Mouse (Mus musculus) erythroid progenitor cell, adult 5-6 weeks (primary cell): ENCODE results near the gene Tll2. TPM values are rescaled to one million over a fixed set of nuclear protein-coding genes. Genes with fewer than 3 reads are reported as not detected.

Source experiments
- ATAC-seq: replicated peaks from 2 replicates; pipeline ENCODE4 v1.8.0; 2016; ENCODE audit warnings: moderate number of reproducible peaks, mild to moderate bottlenecking, moderate TSS enrichment, inconsistent platforms; ENCODE audit not compliant: poor library complexity, low FRiP score, severe bottlenecking
- total RNA-seq, 2 experiments: library from RNA; stranded (forward) in 1 of 2; stranded (reverse) in 1 of 2; fragments of 150-400 nt in 1 of 2; fragments of 186-747, 209-891 nt in 1 of 2; gene quantifications; 2 replicates each; pipeline versions ENCODE4 v1.2.3 to v1.2.4; 2015 to 2017; ENCODE audit warnings: low replicate concordance in 2 of 2

Tll2 gene
- total RNA-seq, 2 experiments from 2014 or later: not detected

DNA sequence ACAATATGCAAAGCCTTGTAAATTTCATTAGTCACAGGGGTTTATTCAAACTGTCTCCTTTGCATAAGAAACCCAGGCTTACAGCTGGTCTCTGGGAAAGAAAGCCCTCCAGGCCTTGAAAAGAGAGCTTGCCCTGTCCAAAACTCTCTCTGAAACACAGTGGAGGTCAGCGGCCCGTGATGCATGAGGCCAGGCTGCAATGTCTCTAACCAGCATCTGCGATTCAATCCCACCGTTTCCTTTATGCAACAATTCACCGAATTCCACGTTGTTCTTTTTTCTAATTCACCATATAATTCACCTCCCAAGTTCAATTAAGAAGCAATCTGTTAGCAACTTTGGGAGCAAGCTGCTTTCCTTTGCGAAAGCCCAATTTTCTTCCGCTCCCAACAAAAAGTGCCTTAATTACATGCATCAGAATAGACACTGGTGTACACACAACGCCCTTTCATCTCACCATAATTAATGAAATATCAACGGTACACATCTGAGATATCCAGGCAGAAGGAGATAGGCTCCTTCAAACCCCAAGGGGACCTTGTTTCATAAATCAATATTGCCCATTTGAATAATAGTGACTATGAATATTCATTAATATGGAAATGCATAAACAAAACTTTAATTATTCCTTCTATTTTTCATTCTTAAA lies 42.1 kb downstream of the Tll2 start:
- ATAC-seq: no peak

DNA sequence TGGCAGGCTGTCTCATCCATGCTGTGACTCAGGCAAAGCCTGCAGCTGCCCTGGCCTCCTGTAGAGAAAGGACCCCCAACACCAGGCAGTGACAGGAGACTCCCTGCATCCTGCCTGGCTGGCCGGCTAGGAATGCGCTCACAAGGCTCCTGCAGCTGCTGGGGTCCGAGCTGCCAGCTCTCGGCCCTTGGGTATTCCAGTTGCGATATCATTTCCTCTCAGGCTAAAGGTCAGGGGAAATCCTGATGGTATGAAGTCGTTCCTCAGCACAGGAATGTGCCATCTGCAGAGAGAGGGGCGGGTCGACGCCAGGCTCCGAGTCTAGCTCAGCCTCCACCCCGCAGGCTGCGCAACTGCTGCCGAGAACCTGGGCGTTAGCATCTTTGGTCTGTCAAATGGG lies 46.2 kb downstream of the Tll2 start:
- ATAC-seq: no peak

DNA sequence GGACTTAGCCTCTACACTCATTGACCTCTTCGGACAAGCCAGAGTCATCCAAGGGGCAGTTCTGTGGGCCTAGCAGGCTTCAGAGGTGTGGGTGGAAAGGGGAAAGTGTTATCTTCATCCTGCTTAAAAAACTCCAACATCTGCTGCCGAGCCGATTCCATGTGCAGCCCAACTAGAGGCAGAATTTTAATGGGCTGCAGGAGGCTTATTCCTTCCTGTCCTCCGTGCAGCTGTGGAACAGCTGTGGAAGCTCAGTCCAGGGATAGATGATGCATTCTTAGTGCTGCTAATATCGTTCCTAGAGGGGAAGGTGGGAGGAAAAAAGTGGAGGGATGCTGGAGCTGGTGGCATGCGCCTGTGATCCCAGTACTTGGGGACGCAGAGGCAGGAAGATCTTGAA lies 52.0 kb downstream of the Tll2 start:
- ATAC-seq: no peak

DNA sequence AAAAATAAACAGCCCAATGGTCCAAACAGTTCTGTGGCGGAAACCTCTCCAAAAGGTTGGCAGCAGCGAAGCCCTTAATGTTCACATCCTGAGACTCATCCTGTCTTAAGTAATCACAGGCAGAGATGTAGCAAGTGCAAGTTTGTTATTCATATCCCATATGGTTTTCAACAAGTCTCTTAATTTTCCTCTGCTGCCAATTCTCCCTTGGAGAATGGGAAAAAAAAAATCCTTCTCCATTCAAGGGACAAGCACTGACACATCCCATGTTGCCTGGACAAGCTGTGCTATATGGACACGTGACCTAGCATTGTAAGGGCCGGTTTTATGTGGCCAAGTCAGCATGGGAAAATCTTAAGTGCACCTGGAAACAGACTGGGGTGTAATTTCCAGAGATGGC lies 54.2 kb downstream of the Tll2 start:
- ATAC-seq: no peak

DNA sequence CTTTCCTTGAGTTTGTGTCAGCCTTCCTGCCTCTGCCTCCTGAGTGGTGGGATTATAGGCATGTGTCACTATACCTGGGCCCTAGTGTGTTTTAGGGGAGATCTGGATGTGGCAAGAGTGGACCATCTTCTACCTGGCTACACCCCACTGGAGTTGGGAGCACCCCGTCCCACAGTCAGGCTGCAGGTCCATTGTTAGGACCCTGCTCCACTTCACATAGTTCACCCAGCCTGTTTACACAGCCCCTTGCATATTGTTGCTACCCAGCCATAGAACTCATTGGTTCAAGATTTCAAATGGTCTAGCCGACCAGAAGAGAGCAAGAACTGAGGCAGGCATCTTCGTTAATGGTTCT lies 54.6 kb downstream of the Tll2 start:
- ATAC-seq: no peak

DNA sequence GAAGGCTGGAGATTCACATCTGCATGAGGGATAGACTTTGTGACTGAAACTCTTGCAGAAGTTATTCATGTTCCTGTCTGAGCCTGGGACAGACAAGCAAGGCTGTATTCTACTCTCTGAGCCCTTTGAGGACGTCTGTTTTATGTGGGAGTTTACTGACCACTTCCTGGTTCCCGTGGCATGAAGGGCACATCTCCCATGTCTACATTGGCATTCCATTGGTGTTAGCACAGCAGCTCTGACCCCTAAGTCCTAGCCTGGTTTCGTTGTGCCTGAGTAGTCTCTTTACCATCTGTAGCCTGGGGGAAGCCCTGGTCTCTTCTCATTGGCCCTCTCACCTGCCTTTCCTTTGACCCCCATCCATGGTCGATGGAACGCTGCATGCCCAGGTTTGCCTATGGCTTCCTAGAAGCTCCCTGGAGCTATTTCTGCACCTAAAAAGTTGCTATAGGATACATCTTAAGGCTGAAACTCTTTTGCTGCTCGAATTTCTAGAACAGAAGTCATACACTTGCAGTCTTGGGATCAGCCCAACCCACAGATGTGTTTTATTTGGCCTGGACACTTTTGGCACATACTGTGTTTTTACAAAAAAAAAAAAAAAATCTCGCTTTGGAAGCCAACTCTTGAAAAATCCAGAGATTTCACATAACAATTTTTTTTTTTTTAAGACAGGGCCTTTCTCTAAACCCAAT lies 55.2 kb downstream of the Tll2 start:
- ATAC-seq: no peak

DNA sequence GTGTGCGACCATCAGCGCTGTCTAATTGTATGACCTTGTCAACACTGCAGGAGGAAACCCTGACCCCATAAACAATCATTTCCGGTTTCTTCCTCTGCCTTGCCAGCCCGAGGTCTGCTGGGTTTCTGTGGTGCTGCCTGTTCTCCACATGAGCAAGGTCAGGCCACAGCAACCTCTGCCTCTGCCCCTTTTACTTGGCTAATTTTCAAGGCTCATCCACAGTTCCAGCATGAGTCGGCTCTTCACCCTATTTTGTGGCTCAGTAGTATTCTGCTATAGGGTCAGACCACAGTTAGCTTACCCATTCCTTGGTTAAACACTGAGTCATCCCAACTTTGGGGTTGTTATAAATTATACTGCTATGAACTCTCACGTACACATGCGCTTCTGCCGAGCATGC lies 65.7 kb downstream of the Tll2 start:
- no peak for ATAC-seq

DNA sequence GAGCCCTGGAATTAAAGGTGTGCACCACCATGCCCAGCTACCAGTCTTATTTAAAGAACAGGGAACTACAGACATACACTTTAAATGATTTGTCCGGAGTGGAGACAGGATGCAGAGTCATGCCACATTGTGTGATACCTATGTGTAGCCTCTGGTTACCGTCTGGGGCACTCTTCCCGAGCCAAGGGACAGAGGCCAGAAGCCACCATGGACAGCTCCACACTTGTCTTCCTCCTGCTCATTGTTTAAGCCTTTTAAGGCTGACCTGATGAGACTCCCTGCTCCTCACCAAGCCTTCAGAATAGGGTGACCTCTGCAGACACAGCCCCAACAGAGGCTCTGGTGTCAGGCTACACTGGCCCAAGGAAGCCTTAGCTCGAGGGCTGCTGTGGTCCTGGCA lies 67.0 kb downstream of the Tll2 start:
- ATAC-seq: no peak

DNA sequence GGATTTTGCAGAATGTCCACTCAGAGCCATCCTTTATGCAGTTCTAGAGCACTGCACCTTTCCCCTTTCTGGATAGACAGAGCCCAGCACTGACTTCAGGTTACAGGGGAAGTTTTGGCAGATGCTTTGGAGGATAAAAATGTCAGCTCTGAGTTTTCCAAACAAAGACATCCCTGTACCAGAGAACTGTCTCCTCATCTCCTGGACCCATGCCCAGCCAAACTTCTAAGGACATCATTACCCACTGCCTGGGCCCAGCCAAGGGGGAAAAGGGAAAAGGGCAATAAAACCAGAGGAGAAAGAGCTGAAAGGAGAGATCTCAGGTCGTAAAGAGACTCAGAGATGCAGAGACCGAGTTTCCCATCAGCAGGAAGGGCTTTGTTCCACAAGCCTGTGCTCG lies 83.6 kb downstream of the Tll2 start:
- no peak for ATAC-seq

DNA sequence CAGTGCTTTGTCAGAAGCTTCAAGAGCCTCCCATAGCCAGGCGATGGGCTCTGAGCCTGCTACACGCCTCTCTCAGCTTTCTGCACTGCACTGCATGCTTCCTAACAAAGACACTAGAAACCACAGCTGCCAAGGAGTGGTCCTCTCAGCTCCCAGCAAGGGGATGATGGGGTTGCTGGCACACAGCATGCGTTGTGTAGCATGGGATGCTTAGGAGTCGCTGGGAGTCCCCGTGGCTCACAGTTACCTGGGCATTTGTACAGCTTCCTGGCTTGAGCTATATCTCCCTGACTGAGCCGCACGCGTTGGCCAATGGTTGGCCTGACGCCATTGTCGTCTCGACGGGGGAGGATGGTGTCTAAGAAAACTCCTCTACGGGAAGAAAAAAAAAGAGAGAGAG lies 86.7 kb downstream of the Tll2 start:
- no peak for ATAC-seq

DNA sequence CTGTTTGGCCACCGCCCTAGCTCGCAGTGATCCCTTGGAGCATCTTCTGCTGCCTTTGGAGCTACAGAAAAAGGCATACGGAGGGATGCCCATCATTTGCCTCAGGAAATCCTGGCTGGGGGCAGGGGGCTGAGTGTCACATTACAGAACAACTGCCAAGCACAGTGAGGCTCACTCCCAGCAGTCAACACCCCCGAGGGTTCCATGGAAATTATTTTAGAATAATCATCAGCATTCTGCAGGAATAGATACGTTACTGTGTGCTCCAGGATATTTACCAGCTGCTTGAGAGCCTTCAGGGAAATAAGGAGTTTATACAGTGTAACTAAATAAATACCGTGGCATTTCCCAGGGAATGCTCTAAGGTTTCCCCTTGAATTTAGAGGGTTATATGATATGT lies 88.3 kb downstream of the Tll2 start:
- no peak for ATAC-seq

DNA sequence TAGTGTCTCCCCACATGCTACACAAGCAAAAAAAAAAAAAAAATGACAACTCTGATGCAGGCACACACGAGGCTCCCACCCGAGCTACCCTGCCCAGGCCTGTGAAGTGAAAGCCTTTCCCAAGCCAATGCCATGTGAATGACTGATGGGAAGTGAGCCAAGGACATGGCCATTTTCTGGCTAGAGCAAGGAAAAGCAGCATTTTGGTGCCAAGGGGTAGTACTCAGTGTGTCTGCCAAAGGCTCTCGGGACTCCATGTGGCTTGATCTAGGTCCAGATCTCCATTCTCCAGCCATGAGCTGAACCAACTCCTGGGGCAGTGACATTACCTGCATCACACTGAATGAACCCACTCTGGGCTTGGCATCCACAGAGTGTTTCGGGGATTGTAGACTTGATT lies 89.3 kb downstream of the Tll2 start:
- ATAC-seq: no peak

DNA sequence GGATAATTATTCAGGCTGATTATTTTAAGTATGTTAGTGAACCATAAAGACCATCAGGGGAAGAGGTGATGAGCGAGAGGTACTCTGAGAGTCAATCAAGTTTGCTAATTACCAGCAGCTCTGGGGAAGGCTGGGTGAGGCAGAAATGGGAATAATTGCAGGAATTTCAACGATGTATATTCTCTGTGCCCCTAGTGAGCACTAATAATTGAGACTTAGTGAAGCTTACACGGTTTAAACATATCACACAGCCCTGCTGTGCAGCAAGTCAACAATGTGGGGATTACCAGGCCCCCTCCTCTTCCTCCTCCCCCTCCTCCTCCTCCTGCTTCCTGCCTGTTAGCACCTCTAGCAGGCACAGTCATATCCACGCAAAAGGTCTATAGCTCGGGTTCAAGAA lies 92.0 kb downstream of the Tll2 start:
- ATAC-seq: no peak

DNA sequence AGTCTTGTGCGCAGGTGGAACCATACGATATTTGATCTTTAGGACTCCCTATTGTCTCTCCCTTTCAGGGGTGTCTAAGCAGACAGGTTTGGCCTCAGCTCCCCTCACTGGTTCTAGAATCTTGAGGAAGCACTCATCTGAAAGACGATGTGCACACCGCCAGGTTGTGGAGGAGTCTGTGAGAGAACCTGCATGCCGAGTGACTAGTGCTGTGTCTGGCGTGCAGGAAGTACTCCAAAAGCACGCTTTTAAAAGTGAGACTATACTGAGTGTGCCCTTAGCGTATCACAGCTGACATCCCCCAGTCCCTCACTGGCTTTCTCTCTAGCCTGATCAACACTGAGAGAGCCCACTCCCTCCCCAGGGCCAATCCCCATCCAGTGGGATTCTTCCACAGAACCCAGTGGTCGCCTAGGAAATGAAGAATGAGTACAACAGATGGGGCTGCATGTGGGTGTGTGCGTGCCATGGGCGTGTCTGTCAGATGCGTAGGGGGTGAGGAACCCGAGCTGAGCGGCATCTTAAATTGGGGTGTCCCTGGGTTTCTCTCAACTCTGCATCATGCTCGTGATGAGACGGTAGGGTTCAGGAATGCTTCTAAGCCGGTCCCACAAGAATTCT lies 92.6 kb downstream of the Tll2 start:
- no peak for ATAC-seq

DNA sequence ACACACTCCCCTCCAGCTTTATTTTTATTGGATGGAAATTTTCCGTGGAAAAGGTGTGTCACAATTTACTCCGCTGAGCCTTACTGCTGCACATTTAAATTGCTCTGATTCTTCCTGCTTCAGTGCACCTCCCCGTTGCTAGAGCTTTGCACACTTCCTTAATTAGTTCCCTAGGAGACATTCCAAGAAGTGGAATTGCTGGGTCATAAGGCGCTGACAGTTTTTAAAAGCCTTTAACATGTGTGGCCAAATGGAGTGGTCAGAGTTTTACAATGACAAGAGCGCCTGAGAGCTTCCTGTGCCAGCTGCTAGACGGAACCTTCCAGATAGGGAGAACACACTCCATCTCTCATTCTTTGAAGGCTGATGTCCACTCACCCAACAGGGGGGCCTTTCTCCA lies 94.0 kb downstream of the Tll2 start:
- no peak for ATAC-seq

DNA sequence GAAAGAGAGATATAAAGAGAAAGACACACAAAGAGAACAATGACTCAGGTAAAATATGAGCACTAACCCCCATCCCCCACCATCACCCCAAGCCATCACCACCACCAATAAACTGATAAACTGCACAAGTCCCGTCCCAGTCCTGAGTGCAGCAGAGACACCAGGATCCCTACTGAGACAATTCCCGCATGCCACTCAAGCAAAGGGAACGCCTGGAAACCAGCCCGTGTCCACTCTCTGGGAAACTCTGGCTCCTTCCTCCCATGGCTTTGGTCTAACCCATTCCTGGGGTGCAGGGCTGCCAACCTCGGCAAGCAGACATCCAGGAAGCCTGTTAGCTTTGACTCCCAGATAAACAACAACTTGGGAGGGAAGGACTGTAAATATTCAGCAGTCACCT lies 96.6 kb downstream of the Tll2 start:
- no peak for ATAC-seq

DNA sequence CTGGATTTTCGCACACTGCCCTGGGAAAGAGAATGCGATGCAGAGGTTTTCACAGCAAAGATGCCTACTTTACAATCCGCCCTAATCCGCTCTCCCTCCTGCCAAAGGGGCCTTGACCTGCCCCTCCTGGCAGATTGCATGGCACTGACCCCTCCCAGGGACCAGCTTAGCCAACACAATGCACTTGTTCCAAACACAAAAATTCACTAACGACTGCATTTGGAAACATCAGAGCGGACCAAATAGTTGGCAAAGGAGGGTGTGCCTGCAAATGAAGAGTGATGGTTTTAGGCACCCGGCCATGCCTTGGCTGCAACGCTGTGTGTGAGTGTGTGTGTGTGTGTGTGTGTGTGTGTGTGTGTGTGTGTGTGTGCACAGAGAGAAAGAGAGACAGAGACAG lies 97.1 kb downstream of the Tll2 start:
- no peak for ATAC-seq

DNA sequence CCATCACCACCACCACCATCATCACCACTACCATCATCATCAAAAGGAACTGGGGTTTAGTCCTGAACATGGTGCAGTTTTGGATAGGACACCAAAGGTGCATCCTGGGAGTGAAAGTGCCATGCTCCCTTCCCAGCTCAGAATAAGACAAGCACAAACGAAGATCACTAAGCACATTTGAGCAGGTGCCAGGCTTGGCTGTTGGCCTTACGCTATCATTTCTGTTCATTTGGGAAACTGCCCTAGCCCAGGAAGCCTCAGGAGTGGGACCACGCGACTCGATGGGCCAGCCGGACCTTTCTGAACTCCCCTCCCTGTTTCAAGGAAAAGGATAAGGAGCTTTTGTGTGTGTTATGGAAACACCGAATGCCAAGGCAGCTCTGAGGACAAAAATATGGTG lies 98.0 kb downstream of the Tll2 start:
- no peak for ATAC-seq

DNA sequence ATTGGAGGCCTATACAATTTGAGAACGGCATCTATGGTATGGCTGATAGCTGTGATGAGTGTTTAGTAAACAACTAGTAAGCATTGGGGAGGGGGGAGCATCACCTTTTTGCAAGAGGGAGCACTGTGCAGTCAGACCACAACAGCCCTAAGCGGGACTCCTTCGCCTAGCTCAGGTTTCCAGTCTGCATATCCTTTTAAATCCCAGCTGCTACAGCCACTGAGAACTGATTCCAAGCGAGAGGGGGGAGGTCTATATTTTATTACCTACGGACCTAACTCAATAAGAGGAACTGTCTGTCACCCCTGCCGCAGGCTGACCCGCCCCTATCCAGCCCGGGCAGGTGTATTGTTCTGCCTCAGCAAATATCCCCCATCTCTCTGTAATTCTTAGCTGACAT lies 99.1 kb downstream of the Tll2 start:
- ATAC-seq: no peak

DNA sequence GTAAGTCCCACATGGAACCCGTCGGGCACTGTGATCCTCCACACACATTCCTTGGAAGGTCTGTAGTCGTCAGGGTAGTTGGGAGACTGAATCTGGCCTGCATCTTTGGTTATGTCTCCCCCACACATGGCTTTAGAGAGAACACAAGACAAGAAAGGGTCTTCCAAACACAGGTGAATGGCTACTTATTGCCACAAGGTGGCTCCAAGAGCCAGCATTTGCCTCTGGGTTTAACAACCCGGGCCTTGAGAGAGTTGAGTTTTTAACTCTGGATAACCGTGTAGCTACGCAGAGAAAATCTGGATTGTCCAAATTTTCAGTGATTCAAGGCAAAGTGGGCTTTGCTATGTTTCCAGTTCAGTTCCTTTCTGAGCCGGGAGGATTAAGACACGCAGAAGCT lies 101.7 kb downstream of the Tll2 start:
- no peak for ATAC-seq

DNA sequence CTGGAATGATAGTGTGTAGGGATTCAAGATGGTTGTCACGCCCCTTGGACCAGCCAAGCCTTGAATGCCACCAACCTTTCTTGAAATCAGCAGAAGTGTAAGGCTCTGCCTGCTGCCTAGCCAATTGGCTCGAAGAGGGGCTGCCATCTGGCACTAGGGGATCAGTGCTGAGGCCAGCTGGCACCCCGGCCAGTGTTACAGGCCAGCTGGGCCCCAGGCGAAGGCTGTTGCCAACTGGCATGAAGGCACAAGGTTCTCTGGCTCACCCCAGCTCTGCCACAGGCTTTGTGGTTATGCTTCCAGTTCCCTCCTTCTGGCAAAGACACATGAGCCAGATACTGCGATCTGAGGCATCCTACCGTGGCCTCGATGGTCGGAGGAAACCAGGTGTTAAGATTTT lies 105.2 kb downstream of the Tll2 start:
- ATAC-seq: no peak

DNA sequence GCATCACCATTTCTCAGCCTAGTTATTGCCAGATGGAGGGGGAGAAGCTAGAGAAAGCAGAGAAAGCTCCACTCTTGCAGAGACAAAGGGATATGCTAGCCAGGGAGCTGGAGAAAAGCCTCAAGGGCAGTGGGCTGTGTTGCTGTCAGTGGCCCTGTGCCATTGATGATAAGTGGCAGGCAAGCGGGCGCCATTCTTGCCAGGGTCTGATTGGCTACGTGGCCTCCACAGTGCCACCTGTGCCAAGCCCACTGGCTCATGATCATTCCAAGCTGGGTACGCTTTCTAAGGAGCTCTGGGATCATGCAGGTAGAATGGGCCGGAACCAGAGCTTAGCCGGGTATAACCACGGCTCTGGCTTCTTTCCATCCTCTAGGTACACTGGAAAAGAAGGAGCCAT lies 105.8 kb downstream of the Tll2 start:
- ATAC-seq: no peak
